Mouse (Mus musculus): ENCODE measurements at regions not wholly inside any gene's neighbourhood (a gene's known extent, or its start where the extent isn't known, plus 50 kb on each side); places are given as distances from the start of the nearest gene placed in this dataset.

DNA sequence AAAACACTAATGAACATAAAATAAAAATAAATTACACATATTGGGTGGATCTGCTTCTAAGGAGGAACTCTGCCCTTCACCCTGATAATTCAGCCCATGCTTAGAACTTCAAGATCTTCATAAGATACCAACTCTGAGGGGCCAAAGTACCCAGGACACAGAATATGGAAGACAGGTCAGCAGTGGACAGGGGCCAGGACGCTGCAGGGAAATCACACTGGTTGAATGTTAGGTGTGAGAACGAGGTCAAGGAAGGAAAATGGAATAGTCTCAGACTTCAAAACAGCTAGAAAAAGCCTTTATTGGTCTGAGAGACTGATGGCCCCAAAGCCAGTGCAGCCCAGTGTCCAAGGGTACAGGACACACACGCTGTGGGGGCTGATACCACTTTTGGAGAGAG is 50.5 kb upstream of the Hs6st1 start:
- TF ChIP-seq CTCF (IDR thresholded peaks at IDR 0.05) (no peak), POLR2A (IDR thresholded peaks at IDR 0.05; ENCODE audit: insufficient read depth, low read depth, low read length) (no peak), EP300 (IDR thresholded peaks at IDR 0.05; ENCODE audit: insufficient read depth, low read depth, low read length) (no peak)

Data from heart, adult 2 months (tissue).